Mouse (Mus musculus) embryo, embryonic 11.5 days (tissue): ENCODE measurements around the gene Olfr452.

Experiments
- DNase-seq: peaks from one replicate; pipeline ENCODE4 v3.0.0-alpha.2; 2012; ENCODE audit warnings: low read depth, low spot score

Olfr452 gene

GRCm38 (mm10) chr6:42784793-42785192, at the start of gene Olfr452:
Olfr452 (plus strand) TSS chr6:42785093.
- DNase-seq, result no peak

DNA sequence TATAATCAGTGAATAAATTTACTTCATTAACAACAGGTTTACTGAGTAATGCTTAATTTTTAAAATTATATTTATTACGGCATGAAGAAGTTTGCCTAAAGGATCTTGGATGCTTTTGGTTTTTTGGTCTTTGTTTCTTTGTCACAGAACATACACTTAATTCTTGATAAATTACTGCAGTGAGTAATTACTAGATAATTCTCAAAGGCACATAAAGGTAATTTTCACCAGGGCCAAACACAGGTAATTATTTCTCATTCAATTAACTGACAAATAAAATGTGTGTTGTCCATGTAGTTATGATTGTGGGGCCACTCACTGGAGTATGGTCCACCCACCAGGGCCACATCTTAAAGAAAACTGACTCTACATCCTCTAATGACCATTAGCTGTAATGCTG, 45.8 kb upstream of the Olfr452 start, which contains the start of gene Olfr453:
TSS of gene Olfr453 (plus strand) at position 301 of the 400 bp plus-strand sequence.
- no peak for DNase-seq

DNA sequence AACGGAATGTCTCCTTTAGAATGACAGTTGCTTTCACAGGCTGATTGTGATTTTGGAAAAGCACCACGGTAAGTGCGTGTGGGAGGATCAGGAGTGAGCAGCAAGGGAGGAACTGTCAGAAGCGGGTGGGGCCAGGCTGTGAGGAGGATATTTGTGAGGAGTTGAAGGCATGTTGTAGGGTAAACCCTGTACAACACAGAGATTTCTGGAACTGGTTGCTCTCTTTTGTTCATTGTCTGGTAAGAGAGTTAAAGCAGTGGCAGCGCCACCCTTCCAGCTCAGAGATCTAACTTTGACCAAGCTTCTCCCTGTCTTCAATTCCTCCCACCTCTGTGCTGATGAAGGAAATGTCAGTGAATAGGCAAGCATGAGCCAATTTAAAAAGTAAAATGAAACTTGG, 42.6 kb upstream of the Olfr452 start:
- DNase-seq, result no peak

GRCm38 (mm10) chr6:42747846-42748245, 37.0 kb upstream of the Olfr452 start:
- no peak for DNase-seq

DNA sequence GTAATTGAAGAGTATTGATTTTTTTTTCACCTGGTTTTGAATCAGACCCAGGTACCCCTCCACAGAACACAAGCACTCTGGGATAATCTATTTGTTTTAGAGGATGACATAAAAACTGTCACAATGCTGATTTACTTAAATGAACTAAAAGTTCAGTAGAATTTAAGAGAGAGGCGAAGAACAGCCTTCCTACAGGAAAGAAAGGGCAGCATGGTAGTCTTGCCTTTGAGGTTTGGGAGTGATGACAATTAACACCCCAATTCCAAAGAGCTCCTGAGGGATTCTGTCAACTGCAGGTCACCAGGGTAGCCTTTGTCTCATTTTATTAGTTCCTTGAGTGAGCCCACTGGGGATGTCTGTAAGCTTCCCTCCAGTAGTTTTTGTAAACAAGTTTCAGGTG, 28.8 kb upstream of the Olfr452 start, which contains the start of gene Olfr38:
TSS of gene Olfr38 (plus strand) at position 301 of the 400 bp plus-strand sequence.
- no peak for DNase-seq

- no peak for DNase-seq
Measured at GRCm38 (mm10) chr6:42777066-42777465, 7.8 kb upstream of the Olfr452 start.

GRCm38 (mm10) chr6:42790247-42790948, 5.5 kb downstream of the Olfr452 start:
- DNase-seq, result no peak

DNA sequence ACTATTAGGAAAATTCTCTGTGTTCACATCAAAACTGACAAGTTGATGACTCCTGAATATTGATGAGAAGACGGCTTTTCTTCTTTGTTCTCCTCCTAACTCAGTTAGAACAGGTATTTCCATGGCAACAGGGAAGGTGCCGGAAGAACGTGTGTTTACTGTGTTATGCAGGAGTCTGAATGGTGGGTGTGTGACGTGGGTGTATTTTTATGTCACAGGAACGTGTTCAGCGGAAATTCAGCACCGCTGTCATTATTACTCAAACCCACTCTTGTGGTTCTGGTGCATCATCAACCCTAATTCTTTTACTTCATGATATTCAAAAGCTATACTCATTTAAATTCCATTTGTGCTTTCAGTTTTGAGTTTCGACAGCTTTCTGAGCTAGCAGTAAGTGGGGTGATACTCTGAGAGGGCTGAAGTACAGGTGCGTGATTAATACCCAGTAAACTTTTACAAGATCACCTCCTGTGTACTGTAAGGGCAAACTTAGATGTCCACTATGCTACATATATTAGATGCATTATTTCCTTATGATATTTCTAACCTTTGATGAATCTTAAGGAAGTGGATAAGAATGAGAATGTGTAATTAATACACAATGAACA, 6.2 kb downstream of the Olfr452 start:
- no peak for DNase-seq

- no peak for DNase-seq
Measured at GRCm38 (mm10) chr6:42794982-42795381, 10.1 kb downstream of the Olfr452 start.

- DNase-seq, result no peak
Measured at GRCm38 (mm10) chr6:42811639-42812038, 26.7 kb downstream of the Olfr452 start, which contains the start of gene Olfr450. Olfr450 (plus strand) TSS chr6:42811939.

DNA sequence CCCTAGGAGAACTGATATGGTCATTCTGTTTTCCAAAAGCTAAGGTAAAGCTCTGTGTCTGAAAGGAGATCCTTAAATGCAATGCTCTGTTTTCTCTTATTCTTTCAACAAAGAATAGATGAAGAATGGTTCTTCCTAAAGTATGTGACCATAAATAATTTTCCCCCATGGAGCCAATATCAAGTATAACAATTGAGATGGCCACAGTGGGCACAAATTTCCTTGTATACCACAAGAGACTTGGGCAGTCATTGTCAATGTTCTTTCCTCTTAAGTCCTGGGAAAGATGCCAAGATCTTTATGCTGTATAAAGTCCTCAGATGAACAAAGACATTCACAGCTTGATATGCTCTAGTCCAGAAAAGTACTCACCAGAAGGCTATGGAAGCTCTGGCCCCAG, 49.2 kb downstream of the Olfr452 start, which contains the start of gene Olfr449:
TSS of gene Olfr449 (plus strand) at position 301 of the 400 bp plus-strand sequence.
- no peak for DNase-seq
